In genomic region chr5:4893852-4894207, GRCm38 (mm10) we compare ENCODE assay signal across 16 mouse cellular contexts.
DNase-seq lines count a peak whose midpoint lies in the region; ATAC-seq lines count a peak whose summit lies in the region.
"Had no signal": no experiment of that assay in that cellular context is flagged by ENCODE, and none has a peak within 500 bp of the region (broad histone marks: within the 10 kb centered on the region; RNA-seq: fewer than 3 reads in every experiment).

No protein-coding gene starts in this region.

- H3K4me3 ChIP-seq in lung, embryonic 15.5 days, result no peak overlapping the region
- no peak overlapping the region for H3K4me3 ChIP-seq in embryonic facial prominence, embryonic 15.5 days (replicated peaks)
- H3K4me3 ChIP-seq in midbrain, embryonic 16.5 days (ENCODE audit: low read depth, low read length), result no peak overlapping the region
- H3K4me3 ChIP-seq: erythroblast, embryonic 14.5 days; left cerebral cortex, adult 2 months; limb, embryonic 12.5 days; megakaryocyte, embryonic 14.5 days had no signal

- H3K36me3 ChIP-seq in lung, embryonic 15.5 days, result no peaks in the 10 kb centered on the region
- no peaks in the 10 kb centered on the region for H3K36me3 ChIP-seq in embryonic facial prominence, embryonic 15.5 days
- no peaks in the 10 kb centered on the region for H3K36me3 ChIP-seq in midbrain, embryonic 16.5 days (ENCODE audit: control insufficient read depth, insufficient read depth, low read length)
- H3K36me3 ChIP-seq: limb, embryonic 12.5 days had no signal

- H3K27me3 ChIP-seq in lung, embryonic 15.5 days, result no peaks in the 10 kb centered on the region
- H3K27me3 ChIP-seq in embryonic facial prominence, embryonic 15.5 days, result no peaks in the 10 kb centered on the region
- no peaks in the 10 kb centered on the region for H3K27me3 ChIP-seq in midbrain, embryonic 16.5 days (ENCODE audit: control insufficient read depth, insufficient read depth, low read depth, low read length)
- H3K27me3 ChIP-seq: limb, embryonic 12.5 days; megakaryocyte, embryonic 14.5 days had no signal

- no peak overlapping the region for H3K4me2 ChIP-seq in lung, embryonic 15.5 days
- H3K4me2 ChIP-seq in embryonic facial prominence, embryonic 15.5 days (replicated peaks), result no peak overlapping the region
- H3K4me2 ChIP-seq in midbrain, embryonic 16.5 days (ENCODE audit: low read length), result no peak overlapping the region
- H3K4me2 ChIP-seq: limb, embryonic 12.5 days had no signal

- H3K27ac ChIP-seq in lung, embryonic 15.5 days, result peak overlapping the region; percentile 76
- H3K27ac ChIP-seq in embryonic facial prominence, embryonic 15.5 days (replicated peaks), result peak overlapping the region; percentile 76
- peak overlapping the region; percentile 83 for H3K27ac ChIP-seq in midbrain, embryonic 16.5 days (ENCODE audit: low read length)
- H3K27ac ChIP-seq: left cerebral cortex, adult 2 months; limb, embryonic 12.5 days had no signal

- H3K4me1 ChIP-seq in lung, embryonic 15.5 days, result 0 out of 2 replicates have a peak, but pooled peaks cover 11% of the 10 kb centered on the region
- H3K4me1 ChIP-seq in embryonic facial prominence, embryonic 15.5 days, result peaks cover 10% of the 10 kb centered on the region
- peaks cover 27% of the 10 kb centered on the region for H3K4me1 ChIP-seq in midbrain, embryonic 16.5 days (ENCODE audit: control insufficient read depth, insufficient read depth, low read length)

- no peak for DNase-seq in frontal cortex, postnatal 10 days (ENCODE audit: low spot score in 2 of 2)
- DNase-seq in lung, postnatal 36 days, result no peak
- no peak for DNase-seq in adipocyte (ENCODE audit: low spot score)
- DNase-seq in gastrocnemius, postnatal 10 days, result no peak
- DNase-seq: cerebellum, adult 11 months; kidney, adult 9 months; lung, adult 18-20 months had no signal

- 65% methylated on average over 5 of the region's 5 CpGs for WGBS in lung, embryonic 15.5 days
- 57% methylated on average over 5 of the region's 5 CpGs for WGBS in embryonic facial prominence, embryonic 15.5 days
- 64% methylated on average over 5 of the region's 5 CpGs for WGBS in midbrain, embryonic 16.5 days

- no peak overlapping the region for H3K9ac ChIP-seq in lung, embryonic 15.5 days
- no peak overlapping the region for H3K9ac ChIP-seq in embryonic facial prominence, embryonic 15.5 days
- no peak overlapping the region for H3K9ac ChIP-seq in midbrain, embryonic 16.5 days (ENCODE audit: low read depth, low read length)
- H3K9ac ChIP-seq: limb, embryonic 12.5 days had no signal

- ATAC-seq in frontal cortex, adult (ENCODE audit: low TSS enrichment), result 0 out of 2 replicates have a peak, but pooled peaks have one; percentile 25
- peak; percentile 58; the same call in 1 of the 2 replicates for ATAC-seq in lung, embryonic 15.5 days (ENCODE audit: borderline replicate concordance, extremely low read depth, low FRiP score, low TSS enrichment)
- ATAC-seq in embryonic facial prominence, embryonic 15.5 days (ENCODE audit: insufficient number of reproducible peaks, low FRiP score, low TSS enrichment, low read depth), result no peak
- ATAC-seq in midbrain, embryonic 16.5 days, result peak; percentile 15; the same call in 1 of the 2 replicates
- ATAC-seq: activated CD4-positive, CD25-positive, alpha-beta regulatory T cell, adult 4 months had no signal

- H3K9me3 ChIP-seq in lung, embryonic 15.5 days, result no peaks in the 10 kb centered on the region
- H3K9me3 ChIP-seq in embryonic facial prominence, embryonic 15.5 days (replicated peaks), result no peaks in the 10 kb centered on the region
- H3K9me3 ChIP-seq in midbrain, embryonic 16.5 days (replicated peaks; ENCODE audit: control insufficient read depth, low read length, poor library complexity, severe bottlenecking), result no peaks in the 10 kb centered on the region
- H3K9me3 ChIP-seq: limb, embryonic 12.5 days; megakaryocyte, embryonic 14.5 days had no signal
